Mouse (Mus musculus) embryonic fibroblast, embryonic 13.5 days (primary cell): ENCODE results near the gene Lcmt2. TPM values are rescaled to one million over a fixed set of nuclear protein-coding genes. Genes with fewer than 3 reads are reported as not detected.

Experiments used
- H3K27ac ChIP-seq: 2 replicates; pipeline ENCODE4 v1.5.1; 2012; ENCODE audit warnings: low read length, control low read depth, inconsistent platforms; ENCODE audit not compliant: insufficient read depth
- H3K4me1 ChIP-seq: 2 replicates; pipeline ENCODE4 v1.6.1; 2011; ENCODE audit warnings: low read length; ENCODE audit not compliant: control insufficient read depth, insufficient read depth
- H3K4me3 ChIP-seq: 2 replicates; pipeline ENCODE4 v1.5.1; 2011; ENCODE audit warnings: mild to moderate bottlenecking, control low read depth, low read length; ENCODE audit not compliant: insufficient read depth
- CTCF ChIP-seq: IDR thresholded peaks from 2 replicates; pipeline ENCODE4 v1.5.1; 2011; ENCODE audit warnings: mild to moderate bottlenecking, control low read depth, low read length, moderate library complexity, borderline replicate concordance; ENCODE audit not compliant: insufficient read depth
- POLR2A ChIP-seq: IDR thresholded peaks from 2 replicates; pipeline ENCODE4 v1.6.1; 2011; ENCODE audit warnings: low read depth, mild to moderate bottlenecking, control low read depth, low read length, moderate library complexity
- polyA plus RNA-seq: library from polyadenylated mRNA; stranded (reverse); fragments of >200 nt; gene quantifications from 2 replicates; pipeline ENCODE4 v1.2.4, GENCODE M21; 2011; ENCODE audit warnings: low read depth; ENCODE audit not compliant: missing spikeins, insufficient read length

The Lcmt2 gene
- polyA plus RNA-seq, 1 experiment = 5.5 TPM

GRCm38 (mm10) chr2:121119260-121119659 is 21.2 kb downstream of the Lcmt2 start:
- Histone ChIP-seq H3K4me3 (no peak overlapping the region), H3K4me1 (no peaks in the 10 kb centered on the region), H3K27ac (no peak overlapping the region)
- TF ChIP-seq CTCF (no peak), POLR2A (no peak)

- Histone ChIP-seq H3K27ac (no peak overlapping the region), H3K4me1 (no peaks in the 10 kb centered on the region), H3K4me3 (no peak overlapping the region)
- TF ChIP-seq POLR2A (no peak), CTCF (no peak)
Observed at GRCm38 (mm10) chr2:121115418-121115817, 25.0 kb downstream of the Lcmt2 start.

GRCm38 (mm10) chr2:121109695-121110094 is 30.8 kb downstream of the Lcmt2 start, which contains the start of gene Tgm7:
Gene Tgm7 (minus strand): TSS chr2:121109795.
- Histone ChIP-seq H3K4me3 (no peak within 1 kb of the TSS), H3K27ac (no peak within 1 kb of the TSS), H3K4me1 (no peaks in the 10 kb centered on the region)
- no peak for TF ChIP-seq POLR2A

GRCm38 (mm10) chr2:121105940-121106339 is 34.5 kb downstream of the Lcmt2 start:
- TF ChIP-seq CTCF = no peak
- no peak for TF ChIP-seq POLR2A
- Histone ChIP-seq H3K27ac (no peak overlapping the region), H3K4me3 (no peak overlapping the region), H3K4me1 (no peaks in the 10 kb centered on the region)

GRCm38 (mm10) chr2:121102051-121102450 is 38.4 kb downstream of the Lcmt2 start:
- no peak overlapping the region for H3K4me3 ChIP-seq
- no peak for TF ChIP-seq POLR2A
- peak; percentile 40; the same call in 1 of the 2 replicates for TF ChIP-seq CTCF
- no peaks in the 10 kb centered on the region for H3K4me1 ChIP-seq
- H3K27ac ChIP-seq = no peak overlapping the region

- TF ChIP-seq POLR2A (no peak), CTCF (no peak)
- no peak overlapping the region for H3K4me3 ChIP-seq
- no peak overlapping the region for H3K27ac ChIP-seq
- no peaks in the 10 kb centered on the region for H3K4me1 ChIP-seq
Observed at GRCm38 (mm10) chr2:121089751-121090150, 50.7 kb downstream of the Lcmt2 start.

- TF ChIP-seq CTCF (no peak), POLR2A (no peak)
- Histone ChIP-seq H3K4me3 (no peak overlapping the region), H3K4me1 (no peaks in the 10 kb centered on the region), H3K27ac (no peak overlapping the region)
Observed at GRCm38 (mm10) chr2:121088507-121088906, 51.9 kb downstream of the Lcmt2 start.

GRCm38 (mm10) chr2:121085480-121086185 is 54.8 kb downstream of the Lcmt2 start, which contains the start of gene Tgm5:
Gene Tgm5 (minus strand): TSS chr2:121085841.
- TF ChIP-seq CTCF (no peak), POLR2A (no peak)
- Histone ChIP-seq H3K4me3 (no peak within 1 kb of the TSS), H3K27ac (no peak within 1 kb of the TSS), H3K4me1 (no peaks in the 10 kb centered on the region)

- TF ChIP-seq CTCF (no peak), POLR2A (no peak)
- H3K4me3 ChIP-seq = no peak overlapping the region
- no peak overlapping the region for H3K27ac ChIP-seq
- H3K4me1 ChIP-seq = no peaks in the 10 kb centered on the region
Observed at GRCm38 (mm10) chr2:121082626-121083025, 57.8 kb downstream of the Lcmt2 start.

Other genes with a start within 250 kb of the Lcmt2 start
- gene Ubr1, start 169.9 kb downstream of the Lcmt2 start, polyA plus RNA-seq = 24.8 and 25.4 TPM in 2 replicates
- gene Tmem62, start 163.6 kb downstream of the Lcmt2 start, polyA plus RNA-seq = 5.0 and 8.0 TPM in 2 replicates
- 31.8 and 37.2 TPM in 2 replicates for gene Ccndbp1, start 132.2 kb downstream of the Lcmt2 start, polyA plus RNA-seq
- gene Epb42, start 103.6 kb downstream of the Lcmt2 start, polyA plus RNA-seq = not detected in 2 replicates
- gene Tgm5, start 54.8 kb downstream of the Lcmt2 start, polyA plus RNA-seq = not detected in 2 replicates
- not detected in 2 replicates for gene Tgm7, start 30.9 kb downstream of the Lcmt2 start, polyA plus RNA-seq
- 7.2 and 10.0 TPM in 2 replicates for gene Adal, start 225 bp downstream of the Lcmt2 start, polyA plus RNA-seq
- gene Tubgcp4, start 30.0 kb upstream of the Lcmt2 start, polyA plus RNA-seq = 41.5 and 48.2 TPM in 2 replicates
- gene Zscan29, start 30.5 kb upstream of the Lcmt2 start, polyA plus RNA-seq = 10.3 and 10.8 TPM in 2 replicates
- 54.5 and 61.5 TPM in 2 replicates for gene Trp53bp1, start 130.8 kb upstream of the Lcmt2 start, polyA plus RNA-seq
- gene Map1a, start 148.9 kb upstream of the Lcmt2 start, polyA plus RNA-seq = 61.1 and 75.0 TPM in 2 replicates
- gene Ppip5k1, start 214.7 kb upstream of the Lcmt2 start, polyA plus RNA-seq = 8.4 and 9.0 TPM in 2 replicates
- not detected in 2 replicates for gene Ckmt1, start 217.1 kb upstream of the Lcmt2 start, polyA plus RNA-seq
- not detected in 2 replicates for gene Strc, start 246.5 kb upstream of the Lcmt2 start, polyA plus RNA-seq